Mouse (Mus musculus) granulocyte monocyte progenitor cell, adult 5-6 weeks (primary cell): ENCODE data around the gene Clec4n. TPM values are rescaled to one million over a fixed set of nuclear protein-coding genes. Genes with fewer than 3 reads are reported as not detected.
"Not testable (repeated sequence)": the region's sequence is repeated elsewhere in the genome, so short reads cannot be mapped to it uniquely, and the experiment has no call there.

ENCODE experiments used
- ATAC-seq: replicated peaks from 2 replicates; pipeline ENCODE4 v1.8.0; 2016; ENCODE audit warnings: mild to moderate bottlenecking, moderate TSS enrichment, inconsistent platforms; ENCODE audit not compliant: poor library complexity, severe bottlenecking
- total RNA-seq, 2 experiments: library from RNA; stranded (forward) in 1 of 2; stranded (reverse) in 1 of 2; fragments of 200-712, 200-1000 nt in 1 of 2; fragments of >200 nt in 1 of 2; fragmentation: Nextera tagmentation in 1 of 2; gene quantifications; 2 replicates each; pipeline ENCODE4 v1.2.3; 2014 to 2017

Clec4n gene
- not detected in 2 replicates for total RNA-seq (2014; fragmentation: Nextera tagmentation)
- 0.57 TPM in 1 of 2 replicates, not detected in the other for total RNA-seq (2017)

GRCm38 (mm10) chr6:123229644-123230043 is at the start of gene Clec4n:
TSS of gene Clec4n (plus strand) at chr6:123229843.
- peak; percentile 70 for ATAC-seq

DNA sequence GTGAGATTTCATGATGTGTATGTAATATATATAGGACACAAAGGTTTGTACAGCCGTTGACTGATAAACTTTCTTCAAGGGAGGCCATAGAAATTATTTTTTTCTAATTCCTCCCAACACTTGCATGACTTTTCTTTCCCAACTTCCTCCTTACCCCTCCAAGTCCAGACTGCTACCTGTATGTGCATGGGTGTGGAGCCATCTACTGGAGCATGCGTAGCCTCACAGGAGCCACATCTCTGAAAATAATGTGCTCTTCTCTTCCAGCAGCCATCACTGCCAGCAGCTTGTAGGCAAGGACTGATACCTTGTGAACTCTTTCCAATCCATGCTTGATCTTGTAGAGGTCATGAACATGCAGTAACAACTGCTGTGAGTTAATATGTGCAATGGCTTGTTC is 44.8 kb upstream of the Clec4n start:
- peak; percentile 100 for ATAC-seq

DNA sequence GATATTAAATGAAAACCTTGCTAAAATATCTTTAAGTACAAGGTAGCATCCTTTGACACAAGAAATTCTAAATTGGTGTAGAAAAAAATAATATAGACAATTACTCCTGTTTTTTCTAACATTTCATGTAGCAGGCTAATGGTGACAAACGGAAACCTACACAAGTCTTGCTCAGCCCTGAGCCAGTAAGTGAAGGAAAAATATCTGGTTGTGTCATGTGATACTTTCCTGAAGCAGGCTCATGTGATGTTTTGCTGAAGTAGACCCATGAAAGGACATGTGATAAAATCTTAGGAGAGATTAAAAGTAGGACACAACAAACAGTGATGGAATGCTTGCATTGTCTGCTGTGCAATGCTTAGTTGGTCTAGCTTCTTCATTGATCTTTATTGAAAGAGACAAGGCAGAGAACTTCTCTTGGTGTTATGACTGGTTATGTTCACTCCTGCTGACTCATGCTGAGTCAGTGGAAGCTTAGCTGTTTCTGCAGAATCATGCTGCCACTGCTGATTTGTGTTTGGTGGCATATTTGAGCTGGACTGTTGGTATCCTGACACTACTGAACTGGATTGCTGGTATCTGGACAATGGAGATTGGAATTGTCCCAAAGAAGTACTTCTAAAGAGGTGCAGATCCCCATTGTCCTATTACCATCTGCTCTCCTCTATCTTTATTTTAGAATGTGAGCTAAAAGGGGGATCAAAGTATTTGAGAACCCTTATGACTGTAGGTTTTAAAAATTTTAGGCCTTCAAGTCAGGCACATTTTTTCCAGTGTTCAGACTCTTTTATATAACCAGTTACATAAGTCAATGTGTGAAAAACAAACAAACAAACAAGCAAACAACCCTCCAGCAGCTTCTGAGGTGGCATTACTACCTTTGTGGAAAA is 22.2 kb upstream of the Clec4n start:
- ATAC-seq = no peak; the same call in 1 of the 2 replicates

DNA sequence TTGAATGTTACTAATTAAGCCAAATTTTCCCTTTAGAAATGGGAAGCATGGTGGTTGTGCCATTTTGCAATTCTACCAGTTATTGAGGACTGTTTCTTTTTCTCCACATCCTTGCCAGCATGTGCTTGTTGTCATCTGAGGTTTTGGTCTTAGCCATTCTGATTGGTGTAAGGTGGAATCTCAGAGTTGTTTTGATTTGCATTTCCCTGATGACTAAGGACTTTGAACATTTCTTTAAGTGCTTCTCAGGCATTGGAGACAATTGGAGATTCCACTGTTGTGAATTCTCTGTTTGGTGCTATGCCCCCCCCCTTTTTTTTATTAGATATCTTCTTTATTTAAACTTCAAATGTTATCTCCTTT is 21.6 kb upstream of the Clec4n start:
- not testable (repeated sequence) for ATAC-seq

- no peak for ATAC-seq
These were observed 17.9 kb upstream of the Clec4n start for GRCm38 (mm10) chr6:123211726-123212125.

DNA sequence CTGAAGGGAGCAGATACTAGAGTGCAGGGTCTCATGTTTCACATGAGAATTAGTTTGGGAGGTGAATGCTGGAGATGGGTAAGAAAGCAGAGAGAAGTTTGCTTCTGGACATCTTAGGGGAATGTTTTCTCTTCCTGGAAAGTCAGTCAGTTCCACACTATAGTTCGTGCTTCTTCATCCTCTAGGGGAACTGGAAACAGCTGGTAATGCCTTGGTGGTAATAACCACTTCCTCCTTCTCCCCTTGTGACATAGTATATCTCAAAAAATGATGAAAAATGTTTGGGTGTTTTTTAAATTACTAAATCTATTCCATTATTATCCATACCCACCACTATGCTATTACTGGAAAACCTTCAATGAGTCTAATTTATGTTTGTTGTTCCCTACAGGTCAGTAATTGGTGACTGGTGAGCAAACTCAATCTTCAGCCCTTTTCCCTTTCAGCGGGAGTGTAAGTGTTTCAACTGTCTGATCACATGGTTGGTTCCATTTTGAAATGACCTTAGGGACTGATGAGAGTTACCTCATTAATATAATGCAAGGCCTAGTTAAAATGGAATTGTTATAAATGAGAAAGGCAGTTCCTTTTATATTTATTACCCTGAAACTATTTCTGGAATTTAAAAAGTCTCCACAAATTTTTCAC is 2.0 kb upstream of the Clec4n start:
- ATAC-seq = peak; percentile 96

DNA sequence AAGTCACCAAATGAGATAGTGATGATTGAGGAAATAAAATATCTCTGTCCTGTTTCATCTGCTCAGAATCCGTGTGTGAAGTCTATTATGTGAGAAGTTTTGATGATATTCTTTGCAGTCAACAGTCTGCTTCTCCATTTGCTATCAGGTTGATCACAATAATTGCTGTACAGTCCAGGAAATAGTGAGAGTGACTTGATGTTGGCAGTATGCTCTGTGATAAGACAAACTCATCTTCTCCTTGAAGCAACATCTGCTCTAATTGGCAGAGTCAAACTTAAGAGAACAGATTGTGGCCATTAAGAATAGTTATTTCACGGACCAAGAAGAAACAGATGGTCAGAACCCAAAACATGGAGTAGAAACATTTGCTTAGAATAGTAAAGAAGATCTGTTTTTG is 1.5 kb downstream of the Clec4n start:
- no peak for ATAC-seq

DNA sequence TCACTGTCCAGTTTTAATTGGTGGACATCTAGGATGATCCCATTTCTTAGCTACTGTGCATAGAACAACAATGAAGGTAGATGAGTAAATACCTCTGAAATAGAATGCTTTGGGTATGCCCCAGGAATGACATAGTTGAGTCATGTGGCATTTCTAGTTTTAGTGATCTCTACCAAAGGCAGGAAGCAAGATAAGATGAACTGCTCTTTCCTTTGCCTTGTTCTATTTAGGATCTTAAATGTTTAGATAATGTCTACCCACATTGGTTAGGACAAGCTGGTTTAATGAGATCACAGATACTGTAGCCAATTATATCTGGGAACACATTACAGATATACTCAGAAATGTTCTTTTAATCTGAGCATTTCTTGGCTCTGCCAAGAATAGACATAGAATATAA is 7.9 kb downstream of the Clec4n start:
- no peak for ATAC-seq

DNA sequence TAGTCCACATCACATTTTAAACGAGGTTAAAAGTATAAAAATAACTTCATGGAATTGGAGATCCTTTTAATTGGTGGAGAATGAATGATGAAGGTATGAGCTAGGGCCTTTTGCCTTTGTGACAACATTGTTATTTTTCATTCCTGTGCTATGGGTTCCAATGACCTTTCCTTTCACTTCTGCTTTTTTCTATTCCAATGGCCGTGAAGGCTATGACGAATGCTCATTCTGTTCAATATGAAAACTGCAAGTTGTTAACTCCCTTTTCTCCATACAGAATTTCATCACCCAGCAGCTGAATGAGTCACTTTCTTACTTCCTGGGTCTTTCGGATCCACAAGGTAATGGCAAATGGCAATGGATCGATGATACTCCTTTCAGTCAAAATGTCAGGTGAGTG is 14.6 kb downstream of the Clec4n start:
- peak; percentile 93 for ATAC-seq

DNA sequence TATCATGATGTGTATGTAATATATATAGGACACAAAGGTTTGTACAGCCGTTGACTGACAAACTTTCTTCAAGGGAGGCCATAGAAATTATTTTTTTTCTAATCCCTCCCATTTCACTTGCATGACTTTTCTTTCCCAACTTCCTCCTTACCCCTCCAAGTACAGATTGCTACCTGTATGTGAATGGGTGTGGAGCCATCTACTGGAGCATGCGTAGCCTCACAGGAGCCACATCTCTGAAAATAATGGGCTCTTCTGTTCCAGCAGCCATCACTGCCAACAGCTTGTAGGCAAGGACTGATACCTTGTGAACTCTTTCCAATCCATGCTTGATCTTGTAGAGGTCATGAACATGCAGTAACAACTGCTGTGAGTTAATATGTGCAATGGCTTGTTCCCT is 19.2 kb downstream of the Clec4n start:
- ATAC-seq = peak; percentile 59

- ATAC-seq = peak; percentile 91
These were observed 23.1 kb downstream of the Clec4n start for GRCm38 (mm10) chr6:123252735-123253134.

DNA sequence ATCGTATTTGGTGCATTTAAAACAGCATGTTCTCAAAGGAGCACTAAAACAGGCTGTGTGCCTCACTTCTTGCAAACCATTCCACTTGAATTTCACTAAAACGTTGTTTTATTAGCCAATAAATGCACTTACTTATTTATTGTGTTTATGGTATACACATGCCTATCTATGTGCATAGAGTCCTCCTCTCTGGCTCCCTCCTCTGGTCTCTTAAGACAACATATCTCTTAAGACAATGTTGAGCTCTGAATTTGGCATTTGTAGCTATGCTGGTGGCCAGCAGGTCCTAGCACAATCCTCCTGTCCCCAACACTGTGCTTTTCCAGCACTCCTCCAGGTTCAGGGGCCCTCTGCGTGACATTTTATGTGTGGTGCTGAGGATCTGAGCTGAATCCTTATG is 29.3 kb downstream of the Clec4n start:
- no peak for ATAC-seq

GRCm38 (mm10) chr6:123259889-123260603 is 30.4 kb downstream of the Clec4n start:
- ATAC-seq = peak; percentile 80

- no peak for ATAC-seq
These were observed 31.2 kb downstream of the Clec4n start for GRCm38 (mm10) chr6:123260868-123261267.

DNA sequence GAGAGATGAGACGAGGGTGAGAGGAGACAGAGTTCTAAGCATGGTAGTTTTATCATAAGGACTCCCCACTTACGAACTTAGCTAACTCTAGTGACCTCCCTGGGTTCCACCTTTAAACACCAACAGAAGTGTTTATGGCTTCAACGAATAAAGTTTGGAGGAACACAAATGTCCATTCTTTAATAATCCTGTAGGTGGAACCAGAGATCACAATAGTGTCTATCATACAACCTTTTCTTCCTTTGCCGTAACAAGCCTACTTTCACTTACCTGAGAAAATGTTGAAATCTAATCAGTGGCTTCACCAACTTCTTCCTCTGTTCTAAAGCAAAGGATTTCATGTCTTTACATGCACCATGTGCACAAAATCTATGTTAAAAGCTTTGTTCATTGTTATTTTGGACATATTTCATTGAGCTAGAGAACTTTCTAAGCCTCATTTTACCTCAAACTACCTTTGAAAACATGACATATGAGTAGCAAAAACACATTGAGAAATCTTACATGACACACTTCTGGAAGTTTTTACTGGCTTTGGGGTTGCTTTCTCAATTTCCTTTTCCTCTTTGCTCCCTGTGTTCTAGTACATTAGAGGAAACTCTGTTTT is 32.0 kb downstream of the Clec4n start, which contains the start of gene Clec4d:
Gene Clec4d, plus strand, starts transcription at position 557 of the 607 bp plus-strand sequence.
- ATAC-seq = peak; percentile 28

GRCm38 (mm10) chr6:123264194-123264593 is 34.6 kb downstream of the Clec4n start:
- no peak for ATAC-seq

- peak; percentile 85 for ATAC-seq
These were observed 36.2 kb downstream of the Clec4n start for GRCm38 (mm10) chr6:123265809-123266208.

DNA sequence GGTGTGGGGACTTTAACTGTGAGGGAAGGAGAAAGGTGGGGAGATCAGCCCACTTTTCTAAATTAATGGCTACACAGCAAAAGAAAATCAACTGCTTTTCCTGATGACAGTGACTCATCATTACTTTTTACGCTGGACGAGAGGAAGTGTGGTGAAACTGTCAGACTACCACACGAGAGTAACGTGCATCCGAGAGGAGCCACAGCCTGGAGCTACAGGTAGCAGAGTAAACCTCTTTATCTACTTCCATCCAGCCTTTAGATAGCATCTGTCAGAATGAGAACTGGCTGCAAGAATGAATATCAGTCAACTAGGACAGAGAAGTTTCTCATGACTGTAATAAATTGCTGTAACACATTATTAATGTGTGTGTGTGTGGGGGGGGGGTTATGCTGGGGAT is 37.3 kb downstream of the Clec4n start:
- peak; percentile 85 for ATAC-seq

DNA sequence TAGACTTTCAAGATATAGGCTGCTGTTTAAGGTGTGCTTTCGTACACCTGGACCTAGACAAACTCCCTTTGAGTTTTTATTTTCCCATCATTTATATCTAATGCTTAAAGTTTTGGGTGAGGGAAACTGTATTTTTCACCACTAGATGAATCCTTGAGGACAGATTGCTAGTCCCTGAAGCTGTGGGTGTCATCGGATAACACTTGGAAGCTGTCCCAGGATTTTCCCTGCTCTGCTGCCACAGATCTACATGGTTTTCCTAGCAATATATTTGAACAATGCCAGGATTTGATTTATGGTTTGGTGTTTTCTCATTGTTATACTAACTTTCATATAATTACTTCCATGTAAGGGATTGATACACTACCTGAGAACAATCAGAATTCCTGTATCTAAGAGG is 49.8 kb downstream of the Clec4n start:
- ATAC-seq = no peak

DNA sequence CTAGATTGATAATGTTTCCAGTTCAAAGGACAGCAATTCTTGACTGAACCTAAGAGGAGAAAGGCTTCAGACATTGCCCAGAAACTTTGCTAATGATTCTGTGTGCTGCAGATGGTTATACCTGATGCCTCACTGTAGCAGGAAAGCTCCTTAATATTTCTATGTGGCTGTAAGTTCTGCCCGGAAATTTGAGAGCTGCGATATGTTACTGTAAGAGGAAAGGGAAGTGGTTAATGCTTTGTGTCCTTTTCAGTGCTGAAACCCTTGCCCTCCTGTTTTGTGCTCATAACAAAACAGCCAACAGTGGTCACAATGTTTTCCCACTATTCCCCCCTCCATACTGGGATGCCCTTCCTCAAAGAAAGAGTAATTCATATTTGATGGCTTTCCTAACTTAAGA is 56.7 kb downstream of the Clec4n start:
- ATAC-seq = peak; percentile 26; the same call in 1 of the 2 replicates
